Mouse (Mus musculus): ENCODE measurements at regions not wholly inside any gene's neighbourhood (a gene's known extent, or its start where the extent isn't known, plus 50 kb on each side); places are given as distances from the start of the nearest gene placed in this dataset.

DNA sequence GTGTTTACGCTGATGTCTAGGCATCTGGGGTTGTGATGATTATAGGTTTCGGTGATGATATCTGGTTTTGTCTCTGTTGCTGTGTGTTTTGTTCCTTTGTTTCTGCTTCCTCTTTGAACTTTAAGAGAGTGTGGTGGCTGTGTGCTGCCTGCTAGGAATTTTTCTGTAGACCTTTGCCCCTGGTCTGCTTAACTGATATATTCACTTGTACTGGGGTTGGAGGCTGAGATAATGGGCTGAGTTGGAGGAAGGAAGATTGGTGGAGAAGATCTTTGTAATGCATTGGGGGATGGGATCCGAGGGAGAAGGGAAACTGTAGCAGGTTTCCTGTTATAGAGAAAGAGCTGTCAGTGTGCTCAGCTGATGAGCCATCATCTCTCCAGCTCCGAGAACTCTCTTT lies 55.8 kb downstream of the Mid1ip1 start:
- DNase-seq (ENCODE audit: low spot score in 2 of 2) = no peak

DNA sequence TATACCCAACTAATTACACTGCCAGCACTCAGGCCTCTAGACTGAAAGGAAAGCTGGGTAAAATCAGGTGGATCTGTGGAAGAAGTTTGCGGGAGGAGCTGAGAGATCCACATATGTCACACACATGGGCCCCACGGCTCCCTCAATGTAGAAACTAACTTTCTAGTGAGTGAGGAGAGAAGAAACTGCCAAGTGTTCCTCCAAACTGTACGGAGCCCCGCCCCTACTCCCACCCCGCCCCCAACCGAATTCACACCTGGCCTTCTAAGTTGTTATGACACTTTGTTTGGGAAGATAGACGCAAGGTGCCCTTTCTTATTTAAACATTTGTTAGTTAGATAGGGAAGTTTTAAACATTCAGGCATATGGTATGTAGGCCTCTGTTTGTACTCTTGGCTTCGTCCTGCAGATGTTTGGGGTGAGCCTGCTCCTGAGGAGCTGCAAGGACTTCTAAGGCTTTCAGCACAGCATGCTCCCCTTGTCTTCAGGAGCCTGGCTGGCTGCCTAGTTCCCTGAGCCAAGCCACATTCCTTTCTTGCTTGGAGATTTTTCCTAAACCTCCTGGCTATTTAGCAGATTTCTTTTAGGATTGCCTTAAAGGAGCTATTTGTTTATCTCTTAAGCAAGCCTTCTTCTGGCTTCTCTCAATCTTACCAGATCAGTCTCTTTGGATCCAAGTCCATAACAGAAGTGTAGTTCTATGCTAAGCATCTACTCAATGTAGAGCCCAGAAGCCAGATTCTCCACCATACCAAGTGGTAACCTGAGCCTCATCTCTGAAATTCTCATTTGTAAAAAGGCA lies 61.1 kb downstream of the Mid1ip1 start:
- DNase-seq (ENCODE audit: low spot score in 2 of 2) = peak; percentile 42 to 46

DNA sequence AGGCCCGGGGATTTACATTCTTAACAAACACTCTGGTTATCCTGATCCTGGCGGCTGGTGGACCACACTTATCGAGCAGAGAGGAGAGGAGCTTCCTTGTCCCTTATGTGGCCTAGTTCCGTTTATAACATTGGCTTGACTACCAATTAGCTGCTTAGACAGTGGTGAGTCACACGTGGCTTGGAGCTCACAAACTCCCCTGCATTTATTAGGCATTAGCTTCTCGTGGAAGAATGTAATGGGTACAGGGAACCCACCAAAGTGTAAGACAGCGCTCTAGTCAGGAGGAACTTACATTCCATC lies 61.7 kb downstream of the Mid1ip1 start:
- no peak for DNase-seq (ENCODE audit: low spot score in 2 of 2)

DNA sequence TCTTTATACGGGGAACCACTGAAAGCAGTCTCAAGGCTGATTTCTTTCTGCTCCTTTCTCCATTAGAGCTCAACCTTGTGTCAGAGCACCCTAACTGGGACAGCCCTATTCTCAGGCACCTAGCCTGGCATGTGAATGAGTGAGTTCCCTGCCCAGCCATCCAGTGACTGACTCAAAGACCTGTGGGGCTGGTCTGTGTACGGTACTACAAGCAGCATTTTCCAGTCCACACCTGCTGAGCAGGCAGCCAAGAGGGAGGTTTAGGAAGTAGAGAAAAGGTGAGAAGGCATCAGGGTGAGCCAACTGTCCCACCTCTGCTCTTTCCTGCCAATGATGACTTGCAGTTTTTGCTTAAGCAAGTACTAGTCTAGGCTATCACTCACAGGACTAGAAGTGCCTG lies 63.2 kb downstream of the Mid1ip1 start:
- DNase-seq (ENCODE audit: low spot score in 2 of 2) = no peak

DNA sequence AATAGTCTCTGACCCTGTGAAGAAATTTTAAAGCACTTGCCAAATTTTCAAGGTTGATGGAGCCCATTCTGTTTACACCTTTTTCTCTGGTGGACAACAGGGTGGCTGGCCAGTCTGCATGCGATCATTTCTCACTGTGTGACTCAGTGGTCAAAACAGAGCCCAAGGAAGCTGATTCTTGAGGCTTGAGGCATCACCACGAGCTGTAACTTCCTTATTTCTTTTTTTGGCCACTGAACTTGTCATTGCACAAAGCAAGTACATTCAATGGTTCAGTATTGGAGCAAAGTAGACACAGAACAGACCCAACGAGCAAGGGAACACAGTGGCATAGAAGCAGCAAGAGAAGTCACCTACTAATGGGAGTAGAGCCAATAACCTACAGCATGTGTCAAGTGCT lies 71.5 kb downstream of the Mid1ip1 start:
- no peak for DNase-seq (ENCODE audit: low spot score in 2 of 2)

DNA sequence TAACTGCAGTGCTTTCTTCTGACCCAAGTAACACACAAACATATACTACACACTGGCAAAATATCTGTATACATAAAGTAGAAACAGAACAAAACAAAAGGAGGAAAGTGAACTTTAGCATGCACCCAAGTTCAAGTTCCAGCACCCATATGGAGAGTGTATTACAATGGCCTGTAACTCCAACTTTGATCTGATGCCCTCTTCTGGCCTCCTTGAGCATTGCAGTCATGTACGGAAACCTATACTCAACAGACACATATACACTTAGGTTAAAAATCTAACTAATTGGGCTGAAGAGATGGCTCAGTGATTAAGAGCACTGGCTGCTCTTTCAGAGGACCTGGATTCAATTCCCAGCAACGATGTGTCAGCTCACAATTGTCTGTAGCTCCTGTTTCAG lies 72.2 kb downstream of the Mid1ip1 start:
- DNase-seq (ENCODE audit: low spot score in 2 of 2) = no peak

DNA sequence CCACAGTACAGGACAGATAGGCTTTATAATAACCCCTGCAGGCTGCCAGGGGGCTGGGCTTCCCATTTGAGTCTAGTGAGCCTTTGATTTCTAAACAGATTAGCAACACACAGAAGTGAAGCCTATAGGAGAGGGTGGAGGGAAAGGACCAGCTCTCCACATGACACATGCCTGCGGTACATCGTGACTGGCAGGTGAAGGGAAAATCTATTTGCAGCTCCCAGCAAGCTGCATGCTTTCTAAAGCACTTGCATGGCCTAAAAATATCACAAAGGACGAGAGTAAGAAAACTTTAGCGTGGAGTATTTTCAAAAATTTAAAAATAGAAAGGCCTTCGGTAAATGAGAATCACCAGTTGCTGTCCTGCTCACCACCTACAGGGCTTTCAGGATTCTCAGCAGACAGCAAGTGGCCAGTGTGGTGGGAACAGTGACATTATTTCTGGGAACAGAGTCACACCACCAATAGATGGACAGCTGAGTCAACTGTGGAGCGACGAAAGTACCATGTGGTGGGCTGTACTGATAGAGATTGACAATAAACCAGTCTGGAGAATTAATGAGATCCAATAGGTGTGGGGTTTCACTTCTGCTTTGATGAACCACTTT lies 105.6 kb downstream of the Mid1ip1 start:
- peak; percentile 20 to 22 for DNase-seq (ENCODE audit: low spot score in 2 of 2)

DNA sequence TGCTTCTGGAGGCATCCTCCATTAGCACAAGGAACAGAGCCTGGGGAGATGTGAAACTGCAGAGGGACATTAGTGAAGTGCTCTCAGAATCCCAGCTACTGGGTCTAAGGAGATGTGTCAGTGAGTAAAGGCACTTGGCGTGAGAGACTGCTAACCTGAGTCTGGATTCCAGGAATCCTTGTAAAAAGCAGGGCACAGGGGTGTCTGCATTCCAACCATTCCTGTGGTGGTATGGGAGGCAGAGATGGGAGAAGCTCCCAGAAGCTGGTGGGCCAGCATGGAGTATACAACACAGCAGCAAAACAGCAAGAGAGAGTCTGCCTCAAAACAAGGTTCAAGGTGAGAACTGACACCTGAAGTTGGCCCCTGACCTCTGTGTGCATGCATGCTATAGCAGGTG lies 118.9 kb downstream of the Mid1ip1 start:
- no peak for DNase-seq (ENCODE audit: low spot score in 2 of 2)

DNA sequence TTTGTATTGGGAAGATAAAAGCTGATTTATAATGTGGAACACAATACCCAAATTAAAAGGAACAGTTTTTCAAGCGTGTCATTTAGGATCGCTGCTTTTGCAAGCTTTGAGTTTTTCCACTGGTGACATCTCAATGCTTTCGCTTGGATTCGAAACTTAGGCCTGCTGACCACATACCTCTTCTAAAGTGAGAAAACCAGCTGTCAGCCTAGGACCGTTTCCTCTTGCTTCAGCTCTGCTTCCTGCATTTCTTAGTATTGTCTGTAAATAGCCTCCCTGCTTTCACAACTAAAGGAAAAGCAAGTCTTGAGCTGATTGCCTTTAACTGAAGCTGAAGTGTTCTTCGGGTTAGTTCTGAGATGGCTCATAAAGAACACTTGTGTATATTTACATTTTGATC lies 142.3 kb downstream of the Mid1ip1 start:
- peak in 1 of 2 experiments; percentile 15 for DNase-seq (ENCODE audit: low spot score in 2 of 2)

DNA sequence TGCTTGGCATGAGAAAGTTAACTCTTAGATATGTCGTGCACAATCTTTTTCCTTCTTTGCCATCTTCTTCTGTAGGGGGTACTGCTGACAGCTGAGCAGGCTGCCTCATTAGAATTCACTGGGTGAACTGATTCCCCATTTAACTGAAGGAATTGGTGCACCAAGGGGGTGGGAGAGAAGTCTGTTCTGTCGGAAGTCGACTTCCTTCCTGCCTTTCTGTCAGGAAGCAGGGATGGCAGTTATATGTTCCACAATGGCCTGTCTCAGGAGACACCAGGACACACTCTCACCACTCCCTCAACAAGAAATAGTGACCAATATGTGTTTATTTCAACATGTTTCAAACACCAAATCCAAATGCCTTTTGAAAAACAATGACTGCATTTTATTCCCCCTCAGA lies 142.9 kb downstream of the Mid1ip1 start:
- DNase-seq (ENCODE audit: low spot score in 2 of 2) = no peak

DNA sequence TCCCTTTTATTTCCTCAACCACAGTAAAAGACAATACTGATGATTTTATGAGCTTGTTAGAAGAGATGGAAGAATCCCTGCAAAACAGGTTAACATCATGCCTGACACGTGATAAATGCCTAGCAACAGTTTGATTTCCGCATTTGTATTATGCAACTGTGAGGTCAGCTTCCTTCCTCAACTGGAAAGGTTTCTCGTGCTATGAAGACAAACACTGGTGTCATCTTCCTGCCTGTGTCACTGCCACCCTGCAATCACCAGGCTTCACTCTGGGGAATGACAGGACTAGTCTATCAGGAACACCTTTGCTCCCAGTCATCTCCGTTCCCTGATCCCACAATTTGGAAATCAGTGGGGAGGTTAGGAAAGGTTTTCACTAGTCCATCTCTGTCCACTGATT lies 156.8 kb downstream of the Mid1ip1 start:
- DNase-seq (ENCODE audit: low spot score in 2 of 2) = no peak

DNA sequence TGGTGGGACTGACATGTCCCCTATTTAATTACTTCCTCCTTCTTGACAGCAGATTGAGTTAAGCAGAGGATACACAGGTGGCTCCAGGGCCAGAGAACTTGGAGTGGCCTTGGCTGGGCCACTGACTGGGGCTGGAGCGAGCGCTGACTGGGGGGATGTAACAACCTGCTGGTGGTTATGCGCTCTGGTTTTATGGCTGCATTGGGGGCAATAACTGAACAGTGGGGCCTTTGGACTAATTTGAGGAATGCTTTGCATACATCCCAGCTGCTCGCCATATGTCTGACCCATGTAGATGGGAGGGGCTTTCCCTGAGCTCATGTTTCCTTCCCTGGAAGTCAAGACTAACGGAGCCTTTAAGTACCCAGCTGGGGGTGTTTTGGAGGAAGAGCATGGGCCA lies 163.0 kb downstream of the Mid1ip1 start:
- no peak for DNase-seq (ENCODE audit: low spot score in 2 of 2)

DNA sequence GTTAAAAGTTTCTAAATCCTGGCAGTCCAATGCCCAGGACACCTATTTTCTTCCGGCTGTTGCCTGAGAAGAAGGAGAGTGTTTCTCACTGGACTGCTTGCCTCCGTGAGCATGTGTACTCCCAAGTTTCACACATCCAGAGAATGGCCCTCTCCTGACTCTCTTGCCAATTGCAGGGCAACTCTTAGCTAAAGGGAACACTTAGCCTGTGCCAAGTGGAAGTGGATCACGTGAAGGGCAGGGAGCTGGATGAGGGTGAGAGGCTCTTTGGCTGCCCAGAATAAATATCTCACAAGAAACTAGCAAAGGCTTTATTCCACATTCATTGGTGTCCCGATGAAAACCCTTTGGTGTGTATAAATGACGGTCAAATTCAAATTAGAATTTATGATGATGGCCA lies 164.1 kb downstream of the Mid1ip1 start:
- DNase-seq (ENCODE audit: low spot score in 2 of 2) = no peak

DNA sequence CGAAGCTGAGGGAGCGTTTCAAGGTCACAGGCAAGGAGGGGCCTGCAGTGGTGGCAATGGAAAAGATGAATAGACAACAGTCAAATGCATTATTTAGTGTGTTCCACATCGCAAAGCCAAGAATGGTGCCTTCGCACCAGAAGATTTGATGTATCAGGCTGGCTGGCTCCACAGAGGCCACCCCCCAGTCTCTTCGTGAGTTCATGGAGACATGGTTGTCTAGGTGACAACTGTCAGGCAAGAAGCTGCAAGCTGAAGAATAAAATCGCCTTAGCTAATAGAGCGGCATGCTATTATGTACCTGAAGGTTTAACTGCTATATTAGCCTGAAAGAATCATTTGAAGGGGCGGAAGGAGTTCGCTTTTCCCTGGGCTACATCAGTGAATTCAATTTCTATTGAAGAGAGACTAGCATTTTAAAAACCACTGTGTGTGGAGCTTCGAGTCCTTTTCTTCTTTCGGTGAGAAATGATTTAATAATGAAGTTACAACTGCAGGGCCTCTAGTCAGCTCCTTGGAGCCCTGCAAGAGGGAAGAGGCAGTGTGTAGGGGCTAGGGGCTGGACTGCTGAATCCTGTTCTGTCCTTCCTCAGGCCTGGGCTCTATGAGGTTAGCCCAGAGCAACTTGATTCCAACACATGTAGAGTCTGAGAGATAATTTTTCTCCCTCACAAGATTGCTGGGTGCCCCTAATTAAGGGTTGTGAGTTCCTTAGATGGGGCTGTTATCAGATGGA lies 169.1 kb downstream of the Mid1ip1 start:
- no peak for DNase-seq (ENCODE audit: low spot score in 2 of 2)

DNA sequence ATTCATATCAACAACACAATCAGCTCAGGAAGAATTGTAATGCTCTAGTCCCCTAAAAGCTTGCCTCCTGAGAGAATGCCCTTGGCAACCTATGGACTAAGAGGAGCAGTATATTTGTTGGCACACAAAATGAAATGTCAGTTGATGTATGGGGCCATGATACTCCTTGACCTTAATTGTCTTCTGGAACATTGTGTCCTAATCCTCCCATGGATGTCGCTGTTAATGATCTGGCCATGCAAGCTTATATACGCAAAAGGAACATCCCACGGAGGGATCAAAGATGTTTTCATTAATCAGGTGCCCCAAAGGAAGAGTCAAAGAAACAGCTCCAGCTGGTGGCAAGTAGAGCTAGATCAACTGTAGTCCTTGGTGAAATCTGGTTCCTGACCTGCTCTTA lies 178.0 kb downstream of the Mid1ip1 start:
- DNase-seq (ENCODE audit: low spot score in 2 of 2) = no peak

DNA sequence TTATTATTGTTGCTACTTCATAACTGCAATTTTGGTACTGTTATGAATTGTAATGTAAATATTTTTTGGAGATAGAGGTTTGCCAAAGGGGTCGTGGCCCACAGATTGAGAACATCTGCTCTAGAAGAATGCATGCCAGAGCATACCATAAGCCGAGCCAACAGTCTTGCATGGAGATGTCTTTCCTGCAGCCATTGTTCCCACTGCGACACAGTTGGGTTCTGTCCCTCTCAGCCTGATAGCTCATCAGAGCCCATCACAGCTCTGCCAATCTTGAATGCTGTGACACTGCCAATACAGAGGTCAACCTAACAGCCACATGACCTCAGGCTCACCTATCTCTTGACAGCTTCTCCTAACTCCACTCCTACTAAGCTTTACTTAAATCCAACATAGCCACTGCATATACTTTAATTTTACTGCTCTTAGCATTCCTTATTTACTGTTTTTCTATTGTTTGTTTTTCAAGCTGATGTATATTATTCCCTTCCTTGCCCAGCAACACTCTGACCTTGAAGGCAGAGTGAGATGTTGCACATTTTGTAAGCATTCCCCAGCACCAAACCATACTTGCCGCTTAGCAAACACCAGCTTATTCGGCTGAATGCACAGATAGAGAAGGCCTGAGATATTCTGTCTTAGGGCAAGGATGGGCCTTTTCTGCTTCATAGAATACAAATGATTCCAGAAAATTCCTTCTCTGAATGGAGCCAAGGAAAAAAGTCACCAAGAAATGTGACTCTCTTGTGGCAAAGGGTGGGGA lies 181.6 kb downstream of the Mid1ip1 start:
- DNase-seq (ENCODE audit: low spot score in 2 of 2) = no peak

DNA sequence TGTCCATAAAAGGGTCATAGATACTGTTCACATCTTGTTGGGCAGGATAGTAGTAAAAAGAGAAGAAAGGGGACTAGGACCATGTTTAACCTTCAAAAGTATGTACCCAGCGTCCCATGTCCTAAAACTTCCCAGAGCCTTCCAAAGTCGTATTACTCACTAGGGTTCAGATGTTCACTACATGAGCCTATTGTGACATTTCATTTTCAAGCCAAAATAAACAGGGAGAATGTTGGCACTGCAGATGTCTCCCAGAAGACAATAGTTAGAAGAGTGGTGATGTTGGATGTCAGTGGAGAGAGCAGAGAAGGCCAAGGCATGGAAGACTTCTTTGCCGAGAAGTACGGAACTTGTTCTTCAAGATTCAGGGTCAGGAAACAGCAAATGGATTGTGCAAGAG lies 187.9 kb downstream of the Mid1ip1 start:
- no peak for DNase-seq (ENCODE audit: low spot score in 2 of 2)

DNA sequence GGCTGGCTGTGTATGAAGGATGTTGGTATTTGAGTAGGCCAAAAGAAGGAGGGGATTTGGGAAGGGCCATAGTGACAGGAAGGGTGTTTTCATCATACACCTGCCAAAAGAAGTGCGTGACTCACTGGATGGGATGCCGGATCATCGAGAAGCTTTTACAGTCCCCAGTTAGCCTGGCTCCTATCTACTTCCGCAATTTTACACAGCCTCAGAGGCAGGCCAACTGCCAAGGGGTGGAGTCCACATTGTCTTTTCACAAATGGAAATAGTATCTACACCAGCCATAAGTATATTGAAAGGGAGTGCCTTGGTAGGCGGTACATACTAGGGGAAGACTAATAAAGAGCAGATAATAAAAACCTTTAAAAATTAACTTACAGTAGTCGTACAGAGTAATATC lies 189.3 kb downstream of the Mid1ip1 start:
- DNase-seq (ENCODE audit: low spot score in 2 of 2) = no peak

DNA sequence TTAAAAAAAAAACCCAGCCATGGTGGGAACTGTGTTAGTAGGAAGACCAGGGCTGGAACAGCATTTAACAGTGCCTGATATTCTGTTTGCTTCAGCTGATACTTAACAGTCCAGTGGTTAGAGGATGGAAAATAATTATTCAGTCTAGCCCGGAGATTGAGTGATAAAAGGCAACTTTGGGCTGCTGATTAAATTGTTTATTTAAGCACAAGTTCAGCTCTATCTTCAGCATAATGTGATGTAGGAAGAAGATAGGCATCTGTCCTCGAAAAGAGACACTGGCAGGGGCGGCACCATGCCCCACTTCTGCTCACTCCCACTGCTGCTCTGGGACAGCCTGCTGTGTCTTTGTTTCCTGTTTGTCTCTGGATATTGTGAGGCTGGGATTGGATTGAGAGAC lies 190.1 kb downstream of the Mid1ip1 start:
- no peak for DNase-seq (ENCODE audit: low spot score in 2 of 2)

DNA sequence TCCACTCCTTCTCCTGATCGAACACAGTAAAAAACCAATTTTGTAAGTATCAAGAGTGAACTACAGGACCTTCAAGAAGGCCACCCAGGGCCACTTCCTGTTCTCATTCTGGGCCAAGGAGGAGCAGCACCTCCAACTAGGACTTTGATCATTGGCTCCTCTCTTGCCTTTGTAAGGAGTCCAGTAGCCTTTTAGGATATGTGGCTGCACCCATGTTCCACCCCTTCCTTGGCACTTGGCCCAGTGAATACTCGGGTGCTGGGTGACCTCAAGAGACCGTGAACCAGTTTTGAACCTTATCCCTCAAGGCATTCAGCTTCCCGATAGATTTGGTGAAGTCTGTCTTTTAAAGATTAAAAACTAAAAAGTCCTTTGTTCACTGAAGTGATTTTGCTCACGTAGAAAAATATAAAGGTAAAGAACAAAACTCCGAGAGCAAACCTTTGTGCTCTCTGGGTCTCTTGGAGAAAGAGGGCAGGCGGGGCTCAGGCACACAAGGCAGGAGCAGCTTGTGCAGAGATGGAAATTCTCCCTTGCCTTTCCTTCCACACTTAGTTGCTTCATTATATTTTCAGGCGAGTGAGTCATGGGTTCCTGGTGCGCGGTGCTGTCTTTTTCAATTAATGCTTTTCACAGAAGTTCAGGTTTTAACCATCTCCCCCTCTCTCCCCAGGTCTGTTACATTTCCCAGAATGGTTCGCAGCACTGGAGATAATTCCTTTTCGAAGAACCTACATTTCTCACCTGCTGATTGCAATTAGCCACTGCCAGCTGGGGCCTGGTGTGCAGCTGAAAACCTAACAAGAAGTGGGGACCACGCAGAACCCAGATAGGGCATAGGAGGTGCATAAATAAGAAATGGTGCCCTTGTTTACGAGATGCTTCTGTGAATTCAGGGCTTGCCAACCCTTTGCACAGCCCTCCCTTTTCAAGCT lies 196.6 kb downstream of the Mid1ip1 start:
- DNase-seq (ENCODE audit: low spot score in 2 of 2) = no peak

All from right cerebral cortex, postnatal 10 days (tissue).